Mouse (Mus musculus): ENCODE measurements around the gene Catip. TPM values are rescaled to one million over a fixed set of nuclear protein-coding genes. Genes with fewer than 3 reads are reported as not detected.
A peak's percentile ranks its signal among the peaks of the same experiment; 100 is the strongest.

Catip gene
- polyA plus RNA-seq, 1 experiment from 2014 or later, result 2.0 TPM

- Histone ChIP-seq H3K4me2 (no peak overlapping the region), H3K9me3 (no peaks in the 10 kb centered on the region), H3K27ac (no peak overlapping the region), H3K9ac (no peak overlapping the region), H3K36me3 (no peaks in the 10 kb centered on the region), H3K27me3 (no peaks in the 10 kb centered on the region), H3K4me3 (no peak overlapping the region), H3K4me1 (peaks cover 4% of the 10 kb centered on the region; the same call in 1 of the 2 replicates)
- no peak for ATAC-seq (ENCODE audit: insufficient number of reproducible peaks, low FRiP score, low TSS enrichment, low read depth)
- 60% methylated on average over 2 of the region's 2 CpGs for WGBS
These were observed 49.9 kb downstream of the Catip start for GRCm38 (mm10) chr1:74411753-74412325.

- no peak for ATAC-seq (ENCODE audit: insufficient number of reproducible peaks, low FRiP score, low TSS enrichment, low read depth)
- H3K4me2 ChIP-seq, result no peak overlapping the region
- H3K9ac ChIP-seq, result no peak overlapping the region
- no peak overlapping the region for H3K4me3 ChIP-seq
- H3K9me3 ChIP-seq, result no peaks in the 10 kb centered on the region
- H3K36me3 ChIP-seq, result no peaks in the 10 kb centered on the region
- peaks cover 4% of the 10 kb centered on the region; the same call in 1 of the 2 replicates for H3K4me1 ChIP-seq
- no peak overlapping the region for H3K27ac ChIP-seq
- 78% methylated on average over 8 of the region's 8 CpGs for WGBS
- no peaks in the 10 kb centered on the region for H3K27me3 ChIP-seq
These were observed 50.8 kb downstream of the Catip start for GRCm38 (mm10) chr1:74412711-74413110.

- H3K4me3 ChIP-seq, result no peak overlapping the region
- ATAC-seq (ENCODE audit: insufficient number of reproducible peaks, low FRiP score, low TSS enrichment, low read depth), result no peak
- no peaks in the 10 kb centered on the region for H3K9me3 ChIP-seq
- H3K4me1 ChIP-seq, result no peaks in the 10 kb centered on the region
- no peak overlapping the region for H3K9ac ChIP-seq
- no peak overlapping the region for H3K27ac ChIP-seq
- no peak overlapping the region for H3K4me2 ChIP-seq
- 40% methylated on average over 4 of the region's 4 CpGs for WGBS
- no peaks in the 10 kb centered on the region for H3K36me3 ChIP-seq
- no peaks in the 10 kb centered on the region for H3K27me3 ChIP-seq
These were observed 53.2 kb downstream of the Catip start for GRCm38 (mm10) chr1:74415143-74415542.

MicroRNAs encoded within 50 kb of the gene (microRNA counts, 519-probe panel; counts per million panel counts)
- 3,260 counts per million, percentile 78 among the panel's probes with 10 or more counts for microRNA mmu-miR-26b

Small RNA genes within 50 kb of the gene (microRNA-seq; reads per million reads assigned to microRNA genes)
- 26,192 reads per million, percentile 97 among the genes with 10 or more reads in this experiment for gene Mir26b

Other genes with a start within 250 kb of the Catip start
- 59.9 and 65.2 TPM in 2 replicates for gene Tns1, start 237.7 kb upstream of the Catip start, polyA plus RNA-seq (2015; fragmentation: Nextera tagmentation; extraction: Ambion mirVana)
- gene Rufy4, start 236.6 kb upstream of the Catip start, polyA plus RNA-seq (2015; fragmentation: Nextera tagmentation; extraction: Ambion mirVana), result 0.35 and 0.84 TPM in 2 replicates
- 0.45 and 0.51 TPM in 2 replicates for gene Cxcr2, start 208.1 kb upstream of the Catip start, polyA plus RNA-seq (2015; fragmentation: Nextera tagmentation; extraction: Ambion mirVana)
- not detected in 2 replicates for gene Cxcr1, start 167.5 kb upstream of the Catip start, polyA plus RNA-seq (2015; fragmentation: Nextera tagmentation; extraction: Ambion mirVana)
- 441 and 463 TPM in 2 replicates for gene Arpc2, start 126.0 kb upstream of the Catip start, polyA plus RNA-seq (2015; fragmentation: Nextera tagmentation; extraction: Ambion mirVana)
- gene Gpbar1, start 83.6 kb upstream of the Catip start, polyA plus RNA-seq (2015; fragmentation: Nextera tagmentation; extraction: Ambion mirVana), result 0.18 TPM in 1 of 2 replicates, not detected in the other
- 232 and 249 TPM in 2 replicates for gene Aamp, start 77.4 kb upstream of the Catip start, polyA plus RNA-seq (2015; fragmentation: Nextera tagmentation; extraction: Ambion mirVana)
- gene Pnkd, start 77.2 kb upstream of the Catip start, polyA plus RNA-seq (2015; fragmentation: Nextera tagmentation; extraction: Ambion mirVana), result 104 and 114 TPM in 2 replicates
- 58.8 and 69.6 TPM in 2 replicates for gene Tmbim1, start 56.5 kb upstream of the Catip start, polyA plus RNA-seq (2015; fragmentation: Nextera tagmentation; extraction: Ambion mirVana)
- gene Slc11a1, start 13.1 kb downstream of the Catip start, polyA plus RNA-seq (2015; fragmentation: Nextera tagmentation; extraction: Ambion mirVana), result 3.4 and 4.4 TPM in 2 replicates
- gene Ctdsp1, start 29.4 kb downstream of the Catip start, polyA plus RNA-seq (2015; fragmentation: Nextera tagmentation; extraction: Ambion mirVana), result 82.4 and 85.4 TPM in 2 replicates
- gene Vil1, start 47.3 kb downstream of the Catip start, polyA plus RNA-seq (2015; fragmentation: Nextera tagmentation; extraction: Ambion mirVana), result 0.15 and 0.20 TPM in 2 replicates
- gene Cnot9, start 143.9 kb downstream of the Catip start, polyA plus RNA-seq (2015; fragmentation: Nextera tagmentation; extraction: Ambion mirVana), result 52.7 and 55.8 TPM in 2 replicates
- 0.92 and 1.6 TPM in 2 replicates for gene Plcd4, start 180.8 kb downstream of the Catip start, polyA plus RNA-seq (2015; fragmentation: Nextera tagmentation; extraction: Ambion mirVana)
- 26.3 and 30.5 TPM in 2 replicates for gene Usp37, start 182.2 kb downstream of the Catip start, polyA plus RNA-seq (2015; fragmentation: Nextera tagmentation; extraction: Ambion mirVana)
- gene Zfp142, start 226.1 kb downstream of the Catip start, polyA plus RNA-seq (2015; fragmentation: Nextera tagmentation; extraction: Ambion mirVana), result 7.3 and 7.5 TPM in 2 replicates
- gene Bcs1l, start 226.2 kb downstream of the Catip start, polyA plus RNA-seq (2015; fragmentation: Nextera tagmentation; extraction: Ambion mirVana), result 14.0 and 16.4 TPM in 2 replicates
- 40.7 and 41.0 TPM in 2 replicates for gene Rnf25, start 239.3 kb downstream of the Catip start, polyA plus RNA-seq (2015; fragmentation: Nextera tagmentation; extraction: Ambion mirVana)
- gene Stk36, start 239.3 kb downstream of the Catip start, polyA plus RNA-seq (2015; fragmentation: Nextera tagmentation; extraction: Ambion mirVana), result 5.4 and 6.5 TPM in 2 replicates